Mouse (Mus musculus) thymus, adult 2 months (tissue): ENCODE results near the gene Hist3h2ba. TPM values are rescaled to one million over a fixed set of nuclear protein-coding genes. Genes with fewer than 3 reads are reported as not detected.

ENCODE experiments used
- DNase-seq: peaks from one replicate; pipeline ENCODE4 v3.0.0; 2021
- H3K27ac ChIP-seq: fragments of 200-500 bp; 2 replicates; pipeline ENCODE4 v1.5.1; 2012; ENCODE audit warnings: low read length, control low read depth; ENCODE audit not compliant: control insufficient read depth, insufficient read depth
- H3K27me3 ChIP-seq: fragments of 200-500 bp; 2 replicates; pipeline ENCODE4 v1.6.1; 2012; ENCODE audit warnings: mild to moderate bottlenecking, low read length, moderate library complexity, mixed read lengths; ENCODE audit not compliant: control insufficient read depth, insufficient read depth
- H3K36me3 ChIP-seq: fragments of 200-500 bp; 2 replicates; pipeline ENCODE4 v1.6.1; 2012; ENCODE audit warnings: mild to moderate bottlenecking, low read length, moderate library complexity; ENCODE audit not compliant: control insufficient read depth, insufficient read depth
- H3K4me1 ChIP-seq: fragments of 200-500 bp; replicated peaks from 2 replicates; pipeline ENCODE4 v1.6.1; 2012; ENCODE audit warnings: low read length; ENCODE audit not compliant: control insufficient read depth, insufficient read depth
- H3K4me3 ChIP-seq: fragments of 200-500 bp; 2 replicates; pipeline ENCODE4 v1.5.1; 2012; ENCODE audit warnings: mild to moderate bottlenecking, low read length, control low read depth, moderate library complexity; ENCODE audit not compliant: control insufficient read depth, insufficient read depth
- CTCF ChIP-seq: fragments of 200-500 bp; IDR thresholded peaks from 2 replicates; pipeline ENCODE4 v1.5.1; 2012; ENCODE audit warnings: mild to moderate bottlenecking, control low read depth, low read length, moderate library complexity, borderline replicate concordance; ENCODE audit not compliant: control insufficient read depth, poor library complexity, insufficient read depth; ENCODE audit errors: extremely low read depth
- POLR2A ChIP-seq: fragments of 200-500 bp; IDR thresholded peaks from 2 replicates; pipeline ENCODE4 v1.6.1; 2012; ENCODE audit warnings: mild to moderate bottlenecking, low read length, control low read depth, moderate library complexity; ENCODE audit not compliant: control insufficient read depth, poor library complexity, insufficient read depth; ENCODE audit errors: extremely low read depth
- WGBS: fragments of 180-500 bp; shearing (Covaris S2); methylation state at CpG from one replicate; pipeline ENCODE4 v1.1.7; 2018; 5-methylcytosine and 5-hydroxymethylcytosine counted together
- polyA plus RNA-seq: library from polyadenylated mRNA; depleted of rRNA; stranded (reverse); fragments of >200 nt; gene quantifications from 2 replicates; pipeline ENCODE4 v1.2.3, GENCODE M21; 2012

Hist3h2ba gene
- polyA plus RNA-seq, 1 experiment, result 47.2 TPM

GRCm38 (mm10) chr11:58914461-58915028, 34.2 kb upstream of the Hist3h2ba start:
- H3K27ac ChIP-seq, result no peak overlapping the region
- H3K27me3 ChIP-seq, result no peaks in the 10 kb centered on the region
- 5% methylated on average over 17 of the region's 17 CpGs for WGBS
- peak overlapping the region; percentile 44 for H3K4me3 ChIP-seq
- peaks cover 22% of the 10 kb centered on the region for H3K4me1 ChIP-seq
- TF ChIP-seq POLR2A (no peak), CTCF (peak; percentile 44; the same call in 1 of the 2 replicates)
- peak; percentile 26 for DNase-seq
- H3K36me3 ChIP-seq, result no peaks in the 10 kb centered on the region

- Histone ChIP-seq H3K36me3 (no peaks in the 10 kb centered on the region), H3K27ac (no peak overlapping the region), H3K4me3 (no peak overlapping the region), H3K27me3 (no peaks in the 10 kb centered on the region), H3K4me1 (peaks cover 27% of the 10 kb centered on the region)
- peak; percentile 80 for DNase-seq
- 57% methylated on average over 14 of the region's 14 CpGs for WGBS
- TF ChIP-seq CTCF (peak; percentile 66; the same call in 1 of the 2 replicates), POLR2A (no peak)
Observed at GRCm38 (mm10) chr11:58916879-58917744, 31.6 kb upstream of the Hist3h2ba start.

GRCm38 (mm10) chr11:58917745-58918366, 30.9 kb upstream of the Hist3h2ba start, which contains the start of gene Btnl10:
Gene Btnl10, plus strand, starts transcription at chr11:58917908.
- DNase-seq, result no peak
- Histone ChIP-seq H3K4me1 (peaks cover 28% of the 10 kb centered on the region), H3K36me3 (no peaks in the 10 kb centered on the region), H3K27me3 (no peaks in the 10 kb centered on the region), H3K27ac (no peak within 1 kb of the TSS), H3K4me3 (no peak within 1 kb of the TSS)
- TF ChIP-seq CTCF, result no peak
- TF ChIP-seq POLR2A, result no peak
- 95% methylated on average over 12 of the region's 12 CpGs for WGBS

GRCm38 (mm10) chr11:58918759-58919158, 30.0 kb upstream of the Hist3h2ba start:
- DNase-seq, result no peak
- Histone ChIP-seq H3K4me1 (peaks cover 30% of the 10 kb centered on the region), H3K36me3 (no peaks in the 10 kb centered on the region), H3K27ac (no peak overlapping the region), H3K27me3 (no peaks in the 10 kb centered on the region), H3K4me3 (no peak overlapping the region)
- 87% methylated on average over 5 of the region's 5 CpGs for WGBS
- TF ChIP-seq CTCF, result no peak
- no peak for TF ChIP-seq POLR2A

GRCm38 (mm10) chr11:58922420-58922819, 26.3 kb upstream of the Hist3h2ba start:
- DNase-seq, result no peak
- Histone ChIP-seq H3K27me3 (no peaks in the 10 kb centered on the region), H3K4me3 (no peak overlapping the region), H3K27ac (no peak overlapping the region), H3K4me1 (peaks cover 22% of the 10 kb centered on the region), H3K36me3 (no peaks in the 10 kb centered on the region)
- WGBS, result 91% methylated on average over 9 of the region's 9 CpGs
- TF ChIP-seq CTCF (no peak), POLR2A (no peak)

GRCm38 (mm10) chr11:58926651-58927050, 22.1 kb upstream of the Hist3h2ba start:
- TF ChIP-seq POLR2A (no peak), CTCF (no peak)
- Histone ChIP-seq H3K4me3 (no peak overlapping the region), H3K27ac (no peak overlapping the region), H3K36me3 (no peaks in the 10 kb centered on the region), H3K4me1 (peaks cover 5% of the 10 kb centered on the region; the same call in 1 of the 2 replicates), H3K27me3 (no peaks in the 10 kb centered on the region)
- WGBS, result 93% methylated on average over 2 of the region's 3 CpGs
- DNase-seq, result no peak
